Mouse (Mus musculus) small intestine, adult 2 months (tissue): ENCODE data around the gene Ipo8. TPM values are rescaled to one million over a fixed set of nuclear protein-coding genes. Genes with fewer than 3 reads are reported as not detected.

Experiments used
- H3K27ac ChIP-seq: fragments of 200-500 bp; 2 replicates; pipeline ENCODE4 v1.5.1; 2012; ENCODE audit warnings: low read depth, low read length, control low read depth, inconsistent platforms; ENCODE audit not compliant: insufficient read depth
- H3K27me3 ChIP-seq: fragments of 200-500 bp; 2 replicates; pipeline ENCODE4 v1.6.1; 2012; ENCODE audit warnings: mild to moderate bottlenecking, moderate library complexity, low read length, inconsistent platforms; ENCODE audit not compliant: control insufficient read depth, insufficient read depth
- H3K36me3 ChIP-seq: fragments of 200-500 bp; 2 replicates; pipeline ENCODE4 v1.6.1; 2012; ENCODE audit warnings: mild to moderate bottlenecking, low read length, control low read depth, inconsistent platforms; ENCODE audit not compliant: control insufficient read depth, insufficient read depth
- H3K4me1 ChIP-seq: fragments of 200-500 bp; 2 replicates; pipeline ENCODE4 v1.6.1; 2012; ENCODE audit warnings: low read length, inconsistent platforms, mixed read lengths; ENCODE audit not compliant: control insufficient read depth, insufficient read depth, insufficient read length
- H3K4me3 ChIP-seq: fragments of 200-500 bp; 2 replicates; pipeline ENCODE4 v1.5.1; 2012; ENCODE audit warnings: low read depth, mild to moderate bottlenecking, control low read depth, inconsistent platforms, low read length, moderate library complexity
- CTCF ChIP-seq: fragments of 200-500 bp; IDR thresholded peaks from 2 replicates; pipeline ENCODE4 v1.5.1; 2012; ENCODE audit warnings: low read depth, mild to moderate bottlenecking, control low read depth, inconsistent platforms, low read length, moderate library complexity, mixed read lengths; ENCODE audit not compliant: insufficient replicate concordance, insufficient read length; ENCODE audit errors: extremely low read depth
- POLR2A ChIP-seq: fragments of 200-500 bp; IDR thresholded peaks from 2 replicates; pipeline ENCODE4 v1.6.1; 2012; ENCODE audit warnings: low read depth, mild to moderate bottlenecking, control low read depth, inconsistent platforms, low read length, moderate library complexity
- WGBS: fragments of 180-500 bp; shearing (Covaris S2); methylation state at CpG from one replicate; pipeline ENCODE4 v1.1.7; 2018; 5-methylcytosine and 5-hydroxymethylcytosine counted together
- polyA plus RNA-seq: library from polyadenylated mRNA; depleted of rRNA; stranded (reverse); fragments of >200 nt; gene quantifications from 2 replicates; pipeline ENCODE4 v1.2.3, GENCODE M21; 2012

Gene Ipo8
- polyA plus RNA-seq, 1 experiment: 6.2 TPM

- H3K4me1 ChIP-seq: no peaks in the 10 kb centered on the region
- no peak overlapping the region for H3K4me3 ChIP-seq
- 89% methylated on average over 1 of the region's 1 CpGs for WGBS
- H3K27ac ChIP-seq: no peak overlapping the region
- no peaks in the 10 kb centered on the region for H3K27me3 ChIP-seq
- TF ChIP-seq POLR2A: no peak
- no peak for TF ChIP-seq CTCF
- H3K36me3 ChIP-seq: no peaks in the 10 kb centered on the region
These were observed 74.7 kb downstream of the Ipo8 start for GRCm38 (mm10) chr6:148756535-148756934.

GRCm38 (mm10) chr6:148751400-148751799 lies 79.9 kb downstream of the Ipo8 start:
- Histone ChIP-seq H3K36me3 (no peaks in the 10 kb centered on the region), H3K27me3 (no peaks in the 10 kb centered on the region), H3K27ac (no peak overlapping the region), H3K4me3 (no peak overlapping the region), H3K4me1 (no peaks in the 10 kb centered on the region)
- TF ChIP-seq CTCF: no peak
- TF ChIP-seq POLR2A: no peak
- WGBS: 77% methylated on average over 2 of the region's 2 CpGs

GRCm38 (mm10) chr6:148750183-148750582 lies 81.1 kb downstream of the Ipo8 start:
- H3K4me1 ChIP-seq: no peaks in the 10 kb centered on the region
- H3K27ac ChIP-seq: no peak overlapping the region
- 78% methylated on average over 3 of the region's 3 CpGs for WGBS
- TF ChIP-seq POLR2A (no peak), CTCF (no peak)
- no peak overlapping the region for H3K4me3 ChIP-seq
- no peaks in the 10 kb centered on the region for H3K36me3 ChIP-seq
- no peaks in the 10 kb centered on the region for H3K27me3 ChIP-seq

GRCm38 (mm10) chr6:148740521-148741226 lies 90.6 kb downstream of the Ipo8 start:
- TF ChIP-seq POLR2A (no peak), CTCF (no peak)
- H3K4me1 ChIP-seq: no peaks in the 10 kb centered on the region

GRCm38 (mm10) chr6:148736390-148736789 lies 94.9 kb downstream of the Ipo8 start:
- no peaks in the 10 kb centered on the region for H3K36me3 ChIP-seq
- whole genome bisulfite sequencing: 69% methylated on average over 1 of the region's 1 CpGs
- no peaks in the 10 kb centered on the region for H3K27me3 ChIP-seq
- no peak overlapping the region for H3K4me3 ChIP-seq
- no peaks in the 10 kb centered on the region for H3K4me1 ChIP-seq
- no peak overlapping the region for H3K27ac ChIP-seq
- TF ChIP-seq POLR2A (no peak), CTCF (no peak)

More at GRCm38 (mm10) chr6:148740521-148741226, 90.6 kb downstream of the Ipo8 start:
- WGBS: 63% methylated on average over 8 of the region's 8 CpGs
- Histone ChIP-seq H3K4me3 (no peak overlapping the region), H3K36me3 (no peaks in the 10 kb centered on the region), H3K27ac (no peak overlapping the region), H3K27me3 (no peaks in the 10 kb centered on the region)

- Histone ChIP-seq H3K27me3 (no peaks in the 10 kb centered on the region), H3K36me3 (no peaks in the 10 kb centered on the region), H3K4me1 (no peaks in the 10 kb centered on the region), H3K27ac (no peak overlapping the region), H3K4me3 (no peak overlapping the region)
- 94% methylated on average over 20 of the region's 20 CpGs for WGBS
- TF ChIP-seq CTCF (no peak), POLR2A (no peak)
These were observed 97.3 kb downstream of the Ipo8 start for GRCm38 (mm10) chr6:148734012-148734411.

GRCm38 (mm10) chr6:148732920-148733319 lies 98.3 kb downstream of the Ipo8 start:
- H3K27ac ChIP-seq: no peak overlapping the region
- 73% methylated on average over 1 of the region's 1 CpGs for WGBS
- TF ChIP-seq POLR2A (no peak), CTCF (no peak)
- H3K4me1 ChIP-seq: no peaks in the 10 kb centered on the region
- no peak overlapping the region for H3K4me3 ChIP-seq
- no peaks in the 10 kb centered on the region for H3K36me3 ChIP-seq
- H3K27me3 ChIP-seq: no peaks in the 10 kb centered on the region

- H3K4me1 ChIP-seq: no peaks in the 10 kb centered on the region
- 45% methylated on average over 3 of the region's 3 CpGs for WGBS
- TF ChIP-seq POLR2A: no peak
- no peak for TF ChIP-seq CTCF
- H3K4me3 ChIP-seq: no peak overlapping the region
- H3K36me3 ChIP-seq: no peaks in the 10 kb centered on the region
- no peaks in the 10 kb centered on the region for H3K27me3 ChIP-seq
- H3K27ac ChIP-seq: no peak overlapping the region
These were observed 102.7 kb downstream of the Ipo8 start for GRCm38 (mm10) chr6:148728571-148728970.
